Mouse (Mus musculus): ENCODE data around the gene Olfr288. TPM values are rescaled to one million over a fixed set of nuclear protein-coding genes. Genes with fewer than 3 reads are reported as not detected.

Gene Olfr288
- not detected in 2 replicates for polyA plus RNA-seq (2015; fragmentation: Nextera tagmentation; extraction: Ambion mirVana)

- H3K4me3 ChIP-seq (replicated peaks), result no peak within 1 kb of the TSS
- H3K4me1 ChIP-seq (replicated peaks), result no peaks in the 10 kb centered on the region
- no peaks in the 10 kb centered on the region for H3K27me3 ChIP-seq
- 45% methylated on average over 3 of the region's 3 CpGs for WGBS (ENCODE audit: insufficient replicate concordance)
- no peaks in the 10 kb centered on the region for H3K9me3 ChIP-seq (replicated peaks)
- no peak within 1 kb of the TSS for H3K27ac ChIP-seq
- ATAC-seq (ENCODE audit: low read depth), result no peak
- H3K4me2 ChIP-seq, result no peak within 1 kb of the TSS
- no peak for DNase-seq
- no peak within 1 kb of the TSS for H3K9ac ChIP-seq
- no peaks in the 10 kb centered on the region for H3K36me3 ChIP-seq
Measured at GRCm38 (mm10) chr15:98195442-98195841, at the start of gene Olfr288. Gene Olfr288 (minus strand): TSS chr15:98195542.

- Histone ChIP-seq H3K27me3 (no peaks in the 10 kb centered on the region), H3K36me3 (no peaks in the 10 kb centered on the region), H3K27ac (no peak overlapping the region), H3K4me1 (replicated peaks) (no peaks in the 10 kb centered on the region), H3K9me3 (replicated peaks) (no peaks in the 10 kb centered on the region), H3K4me2 (no peak overlapping the region), H3K4me3 (replicated peaks) (no peak overlapping the region), H3K9ac (no peak overlapping the region)
- WGBS (ENCODE audit: insufficient replicate concordance), result 59% methylated on average over 4 of the region's 4 CpGs
- DNase-seq, result no peak
- ATAC-seq (ENCODE audit: low read depth), result no peak
Measured at GRCm38 (mm10) chr15:98235442-98235841, 40.1 kb upstream of the Olfr288 start.

GRCm38 (mm10) chr15:98234350-98234749, 39.0 kb upstream of the Olfr288 start, which contains the start of gene Olfr286:
Gene Olfr286 (minus strand): TSS chr15:98234450.
- DNase-seq, result no peak
- Histone ChIP-seq H3K9ac (no peak within 1 kb of the TSS), H3K4me1 (replicated peaks) (no peaks in the 10 kb centered on the region), H3K4me3 (replicated peaks) (no peak within 1 kb of the TSS), H3K9me3 (replicated peaks) (no peaks in the 10 kb centered on the region), H3K36me3 (no peaks in the 10 kb centered on the region), H3K27me3 (no peaks in the 10 kb centered on the region), H3K27ac (no peak within 1 kb of the TSS), H3K4me2 (no peak within 1 kb of the TSS)
- no peak for ATAC-seq (ENCODE audit: low read depth)
- WGBS (ENCODE audit: insufficient replicate concordance), result 70% methylated on average over 4 of the region's 4 CpGs

- H3K27me3 ChIP-seq, result no peaks in the 10 kb centered on the region
- no peaks in the 10 kb centered on the region for H3K36me3 ChIP-seq
- no peak overlapping the region for H3K4me3 ChIP-seq (replicated peaks)
- no peaks in the 10 kb centered on the region for H3K9me3 ChIP-seq (replicated peaks)
- DNase-seq, result no peak
- no peak overlapping the region for H3K9ac ChIP-seq
- no peaks in the 10 kb centered on the region for H3K4me1 ChIP-seq (replicated peaks)
- 56% methylated on average over 7 of the region's 7 CpGs for WGBS (ENCODE audit: insufficient replicate concordance)
- no peak overlapping the region for H3K4me2 ChIP-seq
- ATAC-seq (ENCODE audit: low read depth), result no peak
- H3K27ac ChIP-seq, result no peak overlapping the region
Measured at GRCm38 (mm10) chr15:98226096-98226495, 30.8 kb upstream of the Olfr288 start.

- WGBS (ENCODE audit: insufficient replicate concordance), result 35% methylated on average over 16 of the region's 16 CpGs
- Histone ChIP-seq H3K9me3 (replicated peaks) (no peaks in the 10 kb centered on the region), H3K4me3 (replicated peaks) (no peak overlapping the region), H3K36me3 (no peaks in the 10 kb centered on the region), H3K27ac (no peak overlapping the region), H3K27me3 (no peaks in the 10 kb centered on the region), H3K4me2 (no peak overlapping the region), H3K4me1 (replicated peaks) (no peaks in the 10 kb centered on the region), H3K9ac (no peak overlapping the region)
- no peak for DNase-seq
- ATAC-seq (ENCODE audit: low read depth), result no peak
Measured at GRCm38 (mm10) chr15:98225610-98226009, 30.3 kb upstream of the Olfr288 start.

GRCm38 (mm10) chr15:98222377-98222776, 27.0 kb upstream of the Olfr288 start:
- no peak overlapping the region for H3K4me2 ChIP-seq
- no peak overlapping the region for H3K4me3 ChIP-seq (replicated peaks)
- no peaks in the 10 kb centered on the region for H3K27me3 ChIP-seq
- no peaks in the 10 kb centered on the region for H3K9me3 ChIP-seq (replicated peaks)
- DNase-seq, result no peak
- H3K36me3 ChIP-seq, result no peaks in the 10 kb centered on the region
- no peak overlapping the region for H3K9ac ChIP-seq
- no peak for ATAC-seq (ENCODE audit: low read depth)
- H3K4me1 ChIP-seq (replicated peaks), result no peaks in the 10 kb centered on the region
- H3K27ac ChIP-seq, result no peak overlapping the region

GRCm38 (mm10) chr15:98220877-98221276, 25.5 kb upstream of the Olfr288 start, which contains the start of the genes Gm44579 and Olfr287:
Gene Gm44579 (minus strand): TSS chr15:98220977.
Gene Olfr287 (minus strand): TSS chr15:98221056.
- DNase-seq, result no peak
- H3K4me2 ChIP-seq, result no peak within 1 kb of the TSS
- no peak within 1 kb of the TSS for H3K27ac ChIP-seq
- H3K36me3 ChIP-seq, result no peaks in the 10 kb centered on the region
- no peak within 1 kb of the TSS for H3K4me3 ChIP-seq (replicated peaks)
- H3K9me3 ChIP-seq (replicated peaks), result no peaks in the 10 kb centered on the region
- 53% methylated on average over 4 of the region's 4 CpGs for WGBS (ENCODE audit: insufficient replicate concordance)
- H3K27me3 ChIP-seq, result no peaks in the 10 kb centered on the region; the same call in 1 of the 2 replicates
- no peak for ATAC-seq (ENCODE audit: low read depth)
- H3K9ac ChIP-seq, result no peak within 1 kb of the TSS
- no peaks in the 10 kb centered on the region for H3K4me1 ChIP-seq (replicated peaks)

- WGBS (ENCODE audit: insufficient replicate concordance), result 29% methylated on average over 5 of the region's 5 CpGs
- Histone ChIP-seq H3K9me3 (replicated peaks) (no peaks in the 10 kb centered on the region), H3K4me3 (replicated peaks) (no peak overlapping the region), H3K27ac (no peak overlapping the region), H3K4me2 (no peak overlapping the region), H3K36me3 (no peaks in the 10 kb centered on the region), H3K4me1 (replicated peaks) (no peaks in the 10 kb centered on the region), H3K9ac (no peak overlapping the region), H3K27me3 (no peaks in the 10 kb centered on the region; the same call in 1 of the 2 replicates)
- ATAC-seq (ENCODE audit: low read depth) (no peak), DNase-seq (no peak)
Measured at GRCm38 (mm10) chr15:98214130-98214529, 18.8 kb upstream of the Olfr288 start.

GRCm38 (mm10) chr15:98213336-98213870, 18.1 kb upstream of the Olfr288 start:
- no peaks in the 10 kb centered on the region for H3K36me3 ChIP-seq
- WGBS (ENCODE audit: insufficient replicate concordance), result 45% methylated on average over 5 of the region's 5 CpGs
- no peak overlapping the region for H3K9ac ChIP-seq
- no peak overlapping the region for H3K4me2 ChIP-seq
- no peaks in the 10 kb centered on the region for H3K9me3 ChIP-seq (replicated peaks)
- ATAC-seq (ENCODE audit: low read depth) (no peak), DNase-seq (no peak)
- H3K27me3 ChIP-seq, result no peaks in the 10 kb centered on the region; the same call in 1 of the 2 replicates
- no peak overlapping the region for H3K27ac ChIP-seq
- H3K4me3 ChIP-seq (replicated peaks), result no peak overlapping the region
- no peaks in the 10 kb centered on the region for H3K4me1 ChIP-seq (replicated peaks)

- WGBS (ENCODE audit: insufficient replicate concordance), result 40% methylated on average over 7 of the region's 7 CpGs
- DNase-seq (no peak), ATAC-seq (ENCODE audit: low read depth) (no peak)
- no peak overlapping the region for H3K9ac ChIP-seq
- H3K4me1 ChIP-seq (replicated peaks), result no peaks in the 10 kb centered on the region
- H3K27me3 ChIP-seq, result no peaks in the 10 kb centered on the region
- H3K36me3 ChIP-seq, result no peaks in the 10 kb centered on the region
- H3K4me2 ChIP-seq, result no peak overlapping the region
- no peaks in the 10 kb centered on the region for H3K9me3 ChIP-seq (replicated peaks)
- H3K4me3 ChIP-seq (replicated peaks), result no peak overlapping the region
- H3K27ac ChIP-seq, result no peak overlapping the region
Measured at GRCm38 (mm10) chr15:98209676-98210075, 14.3 kb upstream of the Olfr288 start.

GRCm38 (mm10) chr15:98184456-98184855, 10.9 kb downstream of the Olfr288 start:
- Histone ChIP-seq H3K4me2 (no peak overlapping the region), H3K4me3 (replicated peaks) (no peak overlapping the region), H3K4me1 (replicated peaks) (peaks cover 13% of the 10 kb centered on the region), H3K27ac (no peak overlapping the region), H3K27me3 (peaks cover 16% of the 10 kb centered on the region), H3K9ac (no peak overlapping the region), H3K9me3 (replicated peaks) (no peaks in the 10 kb centered on the region), H3K36me3 (no peaks in the 10 kb centered on the region)
- ATAC-seq (ENCODE audit: low read depth), result no peak
- no peak for DNase-seq
- 56% methylated on average over 4 of the region's 4 CpGs for WGBS (ENCODE audit: insufficient replicate concordance)

- Histone ChIP-seq H3K27me3 (peaks cover 23% of the 10 kb centered on the region), H3K36me3 (no peaks in the 10 kb centered on the region), H3K4me2 (no peak overlapping the region), H3K4me3 (replicated peaks) (no peak overlapping the region), H3K27ac (no peak overlapping the region), H3K9ac (no peak overlapping the region), H3K9me3 (replicated peaks) (no peaks in the 10 kb centered on the region), H3K4me1 (replicated peaks) (peaks cover 13% of the 10 kb centered on the region)
- ATAC-seq (ENCODE audit: low read depth) (no peak), DNase-seq (no peak)
- WGBS (ENCODE audit: insufficient replicate concordance), result 65% methylated on average over 12 of the region's 12 CpGs
Measured at GRCm38 (mm10) chr15:98181856-98182570, 13.3 kb downstream of the Olfr288 start.

All from liver, embryonic 13.5 days (tissue).